Mouse (Mus musculus) testis, postnatal 10 days (tissue): ENCODE measurements around the gene Baz2b.

Source experiments
- DNase-seq: peaks from one replicate; pipeline ENCODE4 v3.0.0; 2021; ENCODE audit warnings: low spot score

The Baz2b gene

DNA sequence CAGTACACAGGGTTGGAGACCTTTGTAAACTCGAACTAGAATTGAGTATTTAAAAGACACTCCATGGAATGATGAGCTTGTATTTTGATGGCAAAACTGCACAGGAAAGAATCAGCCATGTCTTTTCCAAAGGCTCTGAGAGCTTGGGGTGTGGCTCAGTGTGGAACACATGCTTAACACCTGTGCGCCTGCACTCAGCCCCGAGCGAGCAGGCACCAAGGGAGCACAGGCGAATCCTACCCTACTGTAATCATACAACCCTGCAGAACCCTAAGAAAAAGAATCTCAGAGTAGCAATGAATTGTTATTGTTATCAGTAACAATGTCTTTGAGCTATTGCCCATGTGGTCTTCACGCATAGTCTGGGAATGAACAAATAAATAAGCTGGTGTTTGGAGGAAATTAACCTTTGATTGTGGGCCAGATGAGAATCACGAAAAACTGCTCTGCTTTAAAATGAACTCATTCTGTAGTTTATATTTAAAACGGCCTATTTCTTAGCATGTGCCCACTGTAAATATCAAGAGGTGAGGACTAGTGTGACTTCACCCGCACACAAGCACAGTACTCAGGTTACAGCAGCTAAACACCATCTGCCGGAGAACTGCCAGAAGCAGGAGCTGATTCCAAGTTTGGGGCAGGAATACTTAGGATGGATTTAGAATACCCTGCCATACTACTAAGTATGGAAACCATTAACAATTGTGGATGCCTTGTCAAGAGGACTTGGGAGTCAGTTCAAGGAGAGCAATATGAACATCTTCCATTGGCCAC is 77.2 kb downstream of the Baz2b start:
- no peak for DNase-seq

DNA sequence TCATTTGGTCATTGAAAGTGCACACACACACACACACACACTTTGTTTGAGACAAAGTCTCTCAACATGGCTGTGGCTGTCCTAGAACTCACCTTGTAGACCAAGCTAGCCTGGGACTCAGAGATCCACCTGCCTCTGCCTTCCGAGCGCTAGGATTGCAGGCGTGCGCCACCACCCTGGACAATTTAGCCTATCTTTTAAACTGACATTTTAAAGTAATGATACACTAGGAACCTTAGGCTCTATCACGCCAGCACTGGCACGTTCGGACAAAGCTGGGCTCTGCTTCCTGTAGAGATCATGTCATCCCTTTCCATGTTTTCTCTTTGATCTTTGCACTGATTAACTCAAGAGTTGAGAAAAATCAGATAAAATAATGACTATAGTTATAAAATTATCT is 81.0 kb downstream of the Baz2b start:
- no peak for DNase-seq

DNA sequence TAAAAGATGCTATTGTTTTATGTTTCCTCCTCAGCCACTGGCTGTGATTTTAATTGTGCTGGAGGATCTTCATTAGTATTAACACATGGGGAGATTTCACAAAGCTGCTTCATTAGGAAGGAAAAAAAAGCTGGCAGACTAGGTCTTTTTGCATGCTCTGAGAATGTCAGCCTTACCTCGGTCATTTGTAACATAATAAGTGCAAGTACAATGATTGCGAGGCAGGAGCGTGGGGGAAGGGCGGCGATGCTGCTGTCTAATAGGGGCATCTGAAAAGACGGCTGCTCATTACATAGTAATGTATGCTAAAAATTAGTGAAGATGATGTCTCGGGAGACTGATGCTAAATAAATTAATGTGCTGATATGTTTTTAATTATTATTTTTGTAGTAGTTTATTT is 82.8 kb downstream of the Baz2b start:
- no peak for DNase-seq

DNA sequence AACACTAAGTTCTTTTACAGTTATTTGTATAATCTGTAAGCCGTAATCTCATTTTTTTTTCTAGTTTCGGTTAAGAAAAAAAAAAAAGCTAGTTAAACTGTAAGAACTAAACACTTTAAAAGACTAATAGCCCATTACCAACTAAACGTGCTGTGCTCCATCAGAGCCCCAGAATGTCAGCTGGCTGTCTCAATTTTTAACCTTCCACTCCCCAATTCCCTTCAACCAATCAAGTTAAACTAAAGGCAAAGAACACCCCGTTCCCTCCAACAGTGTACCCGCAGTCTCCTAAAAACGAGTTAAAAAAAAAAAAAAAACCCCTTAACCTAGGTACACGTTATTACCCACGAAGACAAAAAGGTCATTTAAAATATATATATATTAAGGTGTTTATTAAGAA is 83.3 kb downstream of the Baz2b start:
- DNase-seq, result no peak

DNA sequence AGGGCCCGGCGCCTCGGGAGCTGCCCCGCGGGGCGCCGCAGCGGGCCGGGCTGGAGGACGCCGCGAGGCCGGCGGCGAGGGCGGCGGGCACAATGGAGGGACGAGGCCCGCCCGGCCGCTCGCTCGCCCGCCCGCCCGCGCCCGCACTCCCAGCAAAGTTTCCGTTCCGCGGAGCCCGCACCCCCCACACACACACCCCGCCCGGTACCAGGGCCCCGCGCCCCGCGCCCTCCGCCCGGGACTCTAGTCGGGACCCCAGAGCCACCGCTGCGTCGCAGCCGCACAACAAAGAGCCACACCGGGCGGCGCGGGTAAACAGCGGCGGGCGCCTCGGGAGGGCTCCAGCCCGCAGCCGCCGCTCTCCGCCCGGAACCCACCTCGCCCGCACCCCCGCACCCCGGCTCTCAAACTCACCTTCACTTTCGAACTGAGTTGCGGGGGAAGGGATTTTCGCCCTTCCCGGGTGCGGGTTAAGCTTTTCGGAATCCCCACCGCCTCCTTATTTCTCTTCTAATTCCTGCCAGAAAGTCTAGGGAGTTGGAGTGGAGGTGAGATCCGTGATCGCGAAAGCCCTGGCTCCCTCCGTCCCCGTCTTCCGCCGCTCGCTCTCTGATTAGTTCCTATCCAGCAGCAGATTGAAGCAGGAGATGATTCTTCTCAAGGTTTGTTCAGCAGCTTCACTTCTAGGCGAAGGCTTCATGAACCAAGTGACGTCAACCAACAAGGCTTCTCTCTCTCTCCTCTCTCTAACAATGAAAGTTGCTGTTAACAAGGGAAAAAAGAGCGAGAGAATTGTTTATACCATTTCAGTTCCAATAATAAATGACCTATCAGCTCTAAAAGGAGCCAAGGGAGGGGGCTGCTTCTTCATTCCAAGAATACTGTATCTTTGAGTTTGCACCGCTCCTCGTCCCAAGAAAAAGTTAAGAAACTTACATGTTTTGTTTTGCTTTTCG is 84.3 kb downstream of the Baz2b start:
- DNase-seq, result peak; percentile 74

DNA sequence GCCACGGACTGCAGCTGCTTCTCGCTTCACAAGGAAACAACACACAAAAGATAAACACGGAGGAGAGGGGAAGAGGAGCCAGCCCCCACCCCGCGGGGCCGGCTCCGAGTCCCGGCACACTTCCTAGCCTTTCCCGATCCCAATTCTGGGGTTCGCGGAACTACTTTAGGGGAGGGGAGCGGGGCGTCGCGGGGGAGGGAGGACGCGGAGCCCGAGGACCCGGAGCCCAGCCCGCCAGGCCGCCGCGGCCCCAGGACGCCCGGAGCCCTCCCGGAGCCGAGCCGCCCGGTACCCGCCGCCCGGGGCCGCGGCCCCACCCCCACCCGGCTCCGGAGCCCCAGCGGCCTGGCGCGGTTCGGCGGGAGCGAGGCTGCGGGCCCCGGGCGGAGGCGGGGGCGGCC is 85.0 kb downstream of the Baz2b start:
- peak; percentile 74 for DNase-seq

DNA sequence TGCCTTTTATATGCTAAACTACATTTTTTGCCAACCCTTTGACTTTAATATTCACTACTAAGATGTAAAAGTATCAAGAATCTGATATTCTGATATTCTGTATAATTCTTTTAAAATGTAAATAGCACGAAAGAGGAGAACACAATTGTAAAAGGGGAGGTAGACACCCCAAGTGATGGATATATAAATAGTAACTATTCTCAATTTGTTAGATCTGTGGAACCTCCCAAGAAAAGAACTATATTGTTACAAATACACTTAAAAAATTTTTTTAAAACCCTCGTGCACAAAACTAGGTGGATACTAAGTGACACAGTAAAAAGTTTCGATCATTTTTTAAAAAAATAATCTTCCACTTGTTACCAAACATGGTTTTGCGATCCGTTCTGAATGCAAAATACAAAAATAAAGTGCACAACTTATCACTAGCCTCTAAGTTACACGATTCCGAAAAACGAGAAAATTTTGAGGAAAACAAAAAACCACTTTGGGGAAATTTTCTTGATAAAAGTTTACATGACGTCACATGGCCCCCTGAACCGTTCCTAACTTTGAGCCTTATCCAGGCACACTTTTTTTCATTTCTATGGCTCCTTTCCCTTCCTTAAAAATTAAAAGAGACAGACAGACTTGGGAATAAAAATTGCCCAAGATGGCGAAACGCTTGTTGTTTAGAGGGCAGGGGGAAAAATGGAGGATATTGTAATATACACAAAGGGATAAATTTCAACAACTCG is 85.6 kb downstream of the Baz2b start:
- no peak for DNase-seq

DNA sequence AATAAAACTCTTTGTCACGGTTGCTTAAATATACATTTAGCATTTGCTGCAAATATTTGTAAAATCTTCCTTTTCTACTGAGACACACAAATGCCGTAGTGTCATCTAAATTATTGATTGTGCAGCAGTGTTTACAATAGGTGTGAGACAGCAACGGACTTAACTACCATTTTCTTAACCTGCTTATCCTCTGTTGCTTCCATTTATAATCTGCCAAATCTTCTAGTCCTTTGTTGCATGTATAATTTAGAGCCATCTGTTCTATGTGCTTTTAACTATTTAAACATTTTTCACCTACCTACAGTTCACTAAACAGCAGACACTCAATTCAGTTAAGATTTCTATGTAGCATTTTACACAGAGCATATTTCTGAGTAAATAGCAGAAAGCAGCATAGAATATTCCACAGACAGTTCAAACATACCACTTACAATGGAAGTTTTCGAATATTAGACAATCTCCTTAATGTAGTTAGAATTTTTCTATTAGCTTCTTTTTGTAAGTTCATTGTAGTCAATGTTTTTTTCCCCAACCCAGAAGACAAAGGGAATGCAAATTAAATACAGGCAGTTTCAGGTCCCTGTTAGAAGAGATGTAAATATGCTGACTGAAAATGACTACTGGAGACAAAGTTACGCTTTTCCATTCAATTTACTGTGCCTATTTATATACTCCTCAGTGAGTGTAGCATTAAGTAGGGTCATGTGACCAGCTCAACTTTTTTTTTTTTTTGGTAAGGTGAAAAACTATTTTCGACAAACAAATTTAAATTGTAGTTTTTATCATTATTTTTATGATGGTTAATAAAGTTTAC is 86.4 kb downstream of the Baz2b start:
- no peak for DNase-seq

DNA sequence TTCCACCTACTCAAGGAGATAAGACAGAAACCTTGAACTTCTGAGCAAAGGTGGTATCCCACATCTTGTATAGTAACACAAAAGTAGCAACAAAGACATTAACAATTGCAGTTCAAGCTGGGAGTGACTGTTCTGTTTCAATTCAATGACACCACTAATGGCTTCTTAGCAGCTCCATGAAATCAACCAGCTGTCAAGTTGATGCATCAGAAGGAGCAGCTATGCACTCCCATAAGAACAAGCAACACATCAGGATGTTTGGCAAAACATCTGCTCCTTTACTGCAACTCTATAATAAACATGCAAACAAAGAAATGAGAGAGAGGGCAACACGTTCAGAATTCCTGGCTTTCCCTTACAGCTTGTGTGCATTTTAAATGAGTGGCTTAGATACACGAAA is 87.5 kb downstream of the Baz2b start:
- DNase-seq, result no peak

DNA sequence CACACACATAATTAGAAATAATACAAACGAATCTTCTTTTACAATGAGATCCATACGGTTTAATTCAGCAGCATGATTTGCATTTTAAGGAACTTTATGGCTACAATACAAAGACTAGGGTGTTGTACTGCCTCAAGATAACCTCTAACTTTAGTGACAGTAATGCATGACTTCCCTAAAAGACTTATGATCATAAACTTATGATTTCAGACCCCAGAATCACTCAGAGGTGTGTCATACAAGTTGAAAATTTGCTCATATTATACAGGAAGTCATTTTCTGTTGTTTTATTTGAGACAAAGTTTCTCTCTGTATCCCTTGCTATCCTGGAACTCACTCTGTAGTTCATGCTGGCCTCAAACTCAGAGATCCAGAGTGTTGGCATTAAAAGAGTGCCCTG is 89.0 kb downstream of the Baz2b start:
- DNase-seq, result no peak

DNA sequence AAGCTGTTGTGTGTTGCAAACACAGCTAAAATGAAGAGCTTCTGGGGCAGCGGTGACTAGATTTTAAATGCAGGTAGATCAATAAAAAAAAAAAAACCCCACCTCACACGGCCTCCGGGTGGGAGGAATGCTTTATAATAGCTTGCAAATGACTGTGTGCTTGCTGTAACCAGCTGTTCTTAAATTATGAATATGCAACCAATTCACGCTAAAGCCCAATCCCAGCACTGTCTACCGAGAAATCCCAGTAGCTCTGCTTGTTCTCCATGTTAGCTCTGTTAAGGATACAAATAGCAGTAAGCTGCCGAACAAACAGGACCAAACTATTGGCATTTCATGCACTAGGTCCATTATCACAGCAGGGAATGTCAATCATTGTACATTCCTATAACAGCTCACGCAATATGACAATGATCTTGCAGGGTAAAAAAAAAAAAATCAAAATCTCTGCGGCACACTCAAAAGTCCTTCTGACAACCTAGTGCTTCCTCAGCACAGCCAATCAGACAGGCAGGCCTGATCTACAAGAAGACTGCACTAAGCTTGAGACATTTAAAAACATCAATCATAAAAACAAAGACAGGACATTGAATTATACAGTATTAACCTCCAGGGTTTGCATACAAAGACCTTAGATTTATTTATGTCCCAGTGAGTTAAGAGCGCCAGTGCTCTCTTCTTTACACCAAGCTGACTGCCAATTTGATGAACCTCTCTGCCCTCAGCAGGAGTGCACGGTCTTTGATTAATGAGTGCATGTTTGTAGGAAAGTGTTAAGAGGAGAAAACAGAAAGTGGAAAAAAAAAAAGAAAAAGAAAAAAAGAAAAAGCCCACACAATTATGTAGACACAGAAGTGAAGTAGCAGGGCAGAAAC is 90.7 kb downstream of the Baz2b start:
- no peak for DNase-seq

DNA sequence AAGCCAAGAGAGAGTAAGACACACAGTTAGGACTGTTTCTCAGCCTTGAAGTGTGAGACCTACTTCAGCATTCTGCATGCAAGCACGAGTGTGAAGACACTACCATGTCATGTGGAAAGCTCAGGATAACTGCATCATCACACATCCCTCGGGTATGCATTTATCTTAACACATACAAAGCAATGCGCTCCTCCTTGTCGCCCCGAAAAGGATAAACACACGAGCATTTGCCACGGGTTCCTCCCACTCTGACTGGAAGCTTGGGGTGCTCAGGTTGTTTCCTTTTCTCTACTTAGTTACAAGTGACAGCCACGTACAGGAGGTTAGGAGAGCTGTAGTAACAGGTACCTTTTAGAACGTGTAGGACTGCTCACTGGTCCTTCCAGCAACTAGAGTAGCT is 91.8 kb downstream of the Baz2b start:
- no peak for DNase-seq

DNA sequence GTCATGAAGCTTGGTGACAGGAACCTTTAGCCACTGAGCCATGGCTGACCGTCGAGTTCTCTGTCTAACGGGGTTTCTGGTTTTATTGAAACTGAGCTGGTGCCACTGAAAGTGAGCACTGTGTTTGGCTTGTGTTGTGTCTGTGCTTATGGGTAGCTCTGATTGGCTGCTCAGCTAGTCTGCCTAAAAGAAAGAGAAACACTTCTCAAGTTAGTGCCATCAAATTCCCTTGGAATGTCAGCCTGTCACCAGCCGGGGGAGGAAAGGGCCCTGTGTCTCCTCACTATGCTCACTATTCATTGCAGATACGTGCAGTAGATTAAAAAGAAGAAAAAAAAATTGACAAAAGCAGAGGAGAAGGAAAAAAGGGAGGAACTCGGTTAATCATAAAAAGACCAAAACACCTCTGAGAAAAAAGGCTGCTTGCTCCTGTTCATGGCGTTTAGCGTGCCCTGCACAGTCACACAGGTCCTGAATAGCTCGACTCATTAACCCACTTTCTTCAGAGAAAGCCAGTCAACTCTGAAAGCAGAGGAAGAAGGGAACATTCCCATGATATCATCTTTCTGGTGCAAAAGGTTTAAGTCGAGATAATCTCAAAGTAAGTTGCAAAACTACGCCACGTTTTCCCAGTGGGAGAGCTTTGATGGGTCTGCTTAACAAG is 93.6 kb downstream of the Baz2b start:
- DNase-seq, result no peak

DNA sequence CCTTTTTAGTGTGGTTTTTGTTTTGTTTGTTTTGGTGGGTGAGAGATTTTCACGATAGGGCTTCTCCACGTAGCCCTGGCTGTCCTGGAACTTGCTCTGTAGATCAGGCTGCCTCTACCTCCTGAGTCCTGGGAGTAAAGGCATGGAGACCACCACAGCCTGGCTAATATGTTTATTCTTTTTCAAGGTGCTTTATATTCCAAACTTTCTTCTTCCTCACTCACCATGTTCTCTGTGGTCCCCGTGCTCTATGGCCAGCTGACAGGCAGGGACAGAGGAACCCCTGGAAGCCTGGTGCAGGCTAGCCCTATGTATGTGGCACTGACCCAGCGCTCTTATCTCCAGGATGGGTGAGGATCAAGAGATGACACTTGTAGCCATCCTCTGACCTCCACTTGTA is 94.7 kb downstream of the Baz2b start:
- no peak for DNase-seq

DNA sequence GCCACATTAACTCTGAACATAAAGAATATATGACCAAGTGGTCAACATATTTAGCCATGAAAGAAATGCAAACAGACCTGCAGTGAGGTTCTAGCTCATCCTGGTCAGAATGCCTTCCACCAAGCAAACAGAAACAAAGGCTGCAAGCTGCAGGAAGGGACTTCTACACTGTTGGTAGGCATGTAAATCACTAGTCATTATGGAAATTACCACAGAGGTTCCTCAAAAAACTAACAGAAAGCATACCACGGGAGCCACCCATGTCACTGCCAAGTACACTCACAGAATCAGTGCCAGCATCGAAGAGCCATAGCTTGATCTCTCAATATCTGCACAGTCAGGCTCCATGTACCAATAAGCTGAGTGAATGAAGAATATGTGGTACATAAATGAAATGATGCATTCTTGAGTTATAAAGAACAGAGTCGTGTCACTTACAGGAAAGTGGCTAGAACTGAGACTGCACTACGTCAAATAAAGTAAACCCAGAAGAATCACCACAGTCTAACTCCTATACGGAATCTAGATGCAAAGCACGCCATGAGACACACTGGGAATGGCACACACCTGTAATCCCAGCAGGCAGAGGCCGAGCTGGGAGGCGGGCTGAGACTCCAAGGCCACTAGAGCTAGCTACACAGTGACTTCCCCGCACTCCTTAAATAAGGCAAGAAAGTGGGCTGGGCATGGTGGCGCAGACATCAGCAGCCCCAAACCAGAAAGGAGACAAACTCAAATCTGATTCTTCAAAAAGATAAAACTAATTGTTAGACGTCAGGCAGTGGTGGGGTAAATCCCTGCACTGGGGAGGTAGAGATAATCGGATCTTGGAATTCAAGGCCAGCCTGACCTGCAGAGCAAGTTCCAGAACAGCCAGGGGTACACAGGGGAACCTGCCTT is 95.7 kb downstream of the Baz2b start:
- DNase-seq, result no peak

DNA sequence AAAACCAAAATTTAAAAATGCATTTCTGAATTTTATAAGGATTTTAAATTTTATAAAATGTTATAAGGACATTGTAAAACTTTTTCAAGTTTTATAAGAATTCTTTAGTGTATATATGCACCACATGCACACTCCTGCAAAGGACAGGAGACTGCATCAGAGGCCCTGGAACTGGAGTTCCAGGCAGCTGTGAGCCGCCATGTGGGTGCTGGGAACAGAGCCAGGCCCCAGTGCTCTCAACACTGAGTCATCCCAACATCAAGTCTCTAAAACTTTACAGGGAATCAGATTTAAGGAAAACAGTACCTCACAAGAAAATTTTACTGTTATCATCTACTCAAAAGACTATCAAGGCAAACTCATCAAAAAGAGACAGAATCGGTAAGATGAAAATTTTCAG is 97.5 kb downstream of the Baz2b start:
- no peak for DNase-seq

DNA sequence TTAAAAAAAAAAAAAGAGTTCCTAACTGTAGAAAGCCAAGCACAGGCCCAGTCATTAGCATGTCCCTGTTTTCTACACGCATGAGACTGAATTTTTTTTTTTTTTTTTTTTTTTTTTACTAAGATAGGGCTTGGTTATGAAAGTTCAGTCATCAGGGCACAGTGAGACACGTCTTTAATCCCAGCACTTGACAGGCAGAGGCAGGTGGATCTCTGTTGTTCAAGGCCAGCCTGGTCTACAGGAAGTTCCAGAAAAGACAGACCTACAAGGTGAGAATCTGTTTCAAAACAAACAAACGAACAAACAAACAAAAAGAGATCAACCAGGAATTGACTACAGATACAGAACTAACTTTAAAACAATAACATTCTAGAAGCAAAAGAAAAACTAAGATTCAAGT is 100.6 kb downstream of the Baz2b start:
- no peak for DNase-seq

DNA sequence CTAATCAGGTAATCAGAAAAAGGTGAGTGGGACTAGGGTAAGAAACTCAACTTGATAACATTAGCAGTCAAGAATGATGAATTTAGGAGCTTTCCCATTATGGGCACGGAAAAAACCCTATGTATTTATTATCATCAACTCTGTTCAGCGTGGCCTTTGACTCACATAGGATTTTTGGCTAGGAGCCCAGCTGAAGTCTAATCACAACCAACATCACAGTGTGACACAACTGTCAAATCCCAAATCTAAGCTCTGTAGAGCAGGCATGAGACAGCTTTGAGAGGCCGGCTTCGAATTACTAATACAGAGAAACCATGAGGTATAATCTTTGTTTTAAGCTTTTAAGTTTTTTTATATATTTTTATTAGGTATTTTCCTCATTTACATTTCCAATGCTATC is 113.0 kb downstream of the Baz2b start:
- no peak for DNase-seq

DNA sequence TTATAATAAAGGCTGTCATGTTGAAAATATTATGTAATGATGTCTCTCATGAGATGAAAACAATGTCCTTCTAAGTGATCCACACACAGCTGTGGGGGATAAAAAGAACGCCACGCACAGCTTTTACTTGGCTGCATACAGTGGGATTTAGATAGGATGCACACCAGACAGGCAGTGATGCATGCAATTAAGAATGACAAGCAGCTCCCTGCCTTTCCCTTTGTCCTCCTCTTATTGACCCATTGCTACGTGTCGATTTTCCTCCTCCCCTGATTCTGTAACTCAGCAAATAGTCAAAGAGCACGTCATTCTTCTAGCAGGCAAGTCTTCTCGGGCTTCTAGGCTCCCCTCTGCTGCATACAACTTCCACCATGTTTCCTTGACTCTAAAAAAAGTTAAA is 119.4 kb downstream of the Baz2b start:
- no peak for DNase-seq
